Mouse (Mus musculus) ZHBTc4 (cell line): ENCODE data around the gene Zfp931.
"Not testable (repeated sequence)": the region's sequence is repeated elsewhere in the genome, so short reads cannot be mapped to it uniquely, and the experiment has no call there.

ENCODE experiments used
- DNase-seq: peaks from one replicate; pipeline ENCODE4 v3.0.0-alpha.2; 2011; ENCODE audit warnings: low read depth, low spot score

Gene Zfp931

GRCm38 (mm10) chr2:178078166-178078717 lies at the start of gene Zfp931:
Gene Zfp931, minus strand, starts transcription at chr2:178078476.
- DNase-seq: not testable (repeated sequence)

GRCm38 (mm10) chr2:178126041-178126820 lies 48.0 kb upstream of the Zfp931 start:
- DNase-seq: no peak

- DNase-seq: no peak
Observed at GRCm38 (mm10) chr2:178125427-178125826, 47.2 kb upstream of the Zfp931 start.

GRCm38 (mm10) chr2:178123466-178123865 lies 45.2 kb upstream of the Zfp931 start:
- DNase-seq: no peak

- DNase-seq: no peak
Observed at GRCm38 (mm10) chr2:178121946-178122665, 43.8 kb upstream of the Zfp931 start.

- no peak for DNase-seq
Observed at GRCm38 (mm10) chr2:178121375-178121688, 43.1 kb upstream of the Zfp931 start.

- no peak for DNase-seq
Observed at GRCm38 (mm10) chr2:178120651-178121374, 42.5 kb upstream of the Zfp931 start.

- DNase-seq: no peak
Observed at GRCm38 (mm10) chr2:178120356-178120645, 42.0 kb upstream of the Zfp931 start.

GRCm38 (mm10) chr2:178119561-178120355 lies 41.5 kb upstream of the Zfp931 start:
- DNase-seq: peak; percentile 36

GRCm38 (mm10) chr2:178118801-178119560 lies 40.7 kb upstream of the Zfp931 start, which contains the start of gene Phactr3:
Gene Phactr3, plus strand, starts transcription at chr2:178118975.
- peak; percentile 44 for DNase-seq

GRCm38 (mm10) chr2:178117946-178118345 lies 39.7 kb upstream of the Zfp931 start:
- DNase-seq: peak; percentile 84

GRCm38 (mm10) chr2:178101957-178102356 lies 23.7 kb upstream of the Zfp931 start:
- DNase-seq: peak; percentile 79

GRCm38 (mm10) chr2:178098021-178098420 lies 19.7 kb upstream of the Zfp931 start:
- DNase-seq: peak; percentile 69

- DNase-seq: peak; percentile 61
Observed at GRCm38 (mm10) chr2:178089586-178089985, 11.3 kb upstream of the Zfp931 start.

- peak; percentile 68 for DNase-seq
Observed at GRCm38 (mm10) chr2:178058195-178058594, 20.1 kb downstream of the Zfp931 start.

- DNase-seq: not testable (repeated sequence)
Observed at GRCm38 (mm10) chr2:178027601-178028000, 50.7 kb downstream of the Zfp931 start.

GRCm38 (mm10) chr2:178023861-178024260 lies 54.4 kb downstream of the Zfp931 start:
- DNase-seq: not testable (repeated sequence)

GRCm38 (mm10) chr2:178023011-178023611 lies 55.2 kb downstream of the Zfp931 start, which contains the start of gene Zfp971:
Gene Zfp971, plus strand, starts transcription at chr2:178023284.
- peak; percentile 61 for DNase-seq

- not testable (repeated sequence) for DNase-seq
Observed at GRCm38 (mm10) chr2:178020773-178021172, 57.5 kb downstream of the Zfp931 start.

- not testable (repeated sequence) for DNase-seq
Observed at GRCm38 (mm10) chr2:178019486-178019885, 58.8 kb downstream of the Zfp931 start.
